Mouse (Mus musculus): ENCODE results near the gene Mvb12a.

Gene Mvb12a

DNA sequence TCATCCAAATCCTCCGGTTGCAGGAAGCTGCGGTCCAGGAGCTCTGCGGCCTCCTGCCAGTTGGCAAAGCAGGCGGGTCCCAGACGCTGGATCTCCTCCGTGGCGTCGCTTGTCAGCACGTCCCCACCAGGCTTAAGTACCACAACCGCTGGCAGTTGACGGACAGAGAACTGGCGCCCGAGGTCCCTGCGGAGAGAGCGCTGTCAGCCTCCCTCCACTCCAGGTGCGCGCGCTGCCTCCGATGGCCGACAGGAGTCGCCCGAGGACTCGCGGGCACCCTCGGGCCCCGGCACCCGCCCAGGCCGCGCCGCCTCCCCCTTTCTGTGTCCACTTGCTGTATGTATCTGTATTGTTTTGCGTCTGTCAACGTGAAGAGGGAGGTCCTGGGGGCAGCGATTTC, 20.0 kb downstream of the Mvb12a start:
- Histone ChIP-seq H3K4me3 (replicated peaks; ENCODE audit: low read length) (peak overlapping the region; percentile 76), H3K4me1 (replicated peaks; ENCODE audit: low read depth, low read length) (peaks cover 49% of the 10 kb centered on the region), H3K9me3 (ENCODE audit: low read length) (peaks cover 7% of the 10 kb centered on the region), H3K36me3 (ENCODE audit: insufficient read depth, low read length) (no peaks in the 10 kb centered on the region), H3K27me3 (ENCODE audit: insufficient read depth, low read length) (peaks cover 72% of the 10 kb centered on the region)
- TF ChIP-seq CTCF (conservative IDR thresholded peaks at IDR 0.05; ENCODE audit: low read length): no peak
- no peak for TF ChIP-seq NANOG (IDR thresholded peaks at IDR 0.05; ENCODE audit: borderline replicate concordance, low read length)

DNA sequence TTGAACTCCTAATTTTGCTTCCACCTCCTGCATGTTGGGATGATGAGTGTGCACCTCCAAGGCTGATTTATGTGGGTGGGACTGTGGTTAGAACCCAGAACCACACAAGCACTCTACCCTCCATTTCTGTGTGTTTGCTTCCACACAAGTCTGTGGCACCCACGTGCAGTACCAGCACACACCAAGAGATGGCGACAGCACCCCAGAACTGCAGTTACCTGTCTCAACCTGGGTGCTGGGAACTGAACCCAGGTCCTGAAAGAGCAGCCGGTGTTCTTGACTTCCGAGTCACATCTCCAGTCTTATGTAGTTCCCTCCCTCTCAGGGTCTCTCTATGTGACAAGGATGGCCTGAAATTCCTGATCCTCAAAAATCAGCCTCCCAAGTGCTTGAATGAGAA, 21.3 kb downstream of the Mvb12a start:
- TF ChIP-seq POU5F1 (IDR thresholded peaks at IDR 0.05; ENCODE audit: borderline replicate concordance, low read length) (no peak), CTCF (conservative IDR thresholded peaks at IDR 0.05; ENCODE audit: low read length) (peak; percentile 64)
- Histone ChIP-seq H3K4me3 (replicated peaks; ENCODE audit: low read length) (no peak overlapping the region), H3K36me3 (ENCODE audit: insufficient read depth, low read length) (no peaks in the 10 kb centered on the region), H3K27me3 (ENCODE audit: insufficient read depth, low read length) (peaks cover 67% of the 10 kb centered on the region), H3K4me1 (replicated peaks; ENCODE audit: low read depth, low read length) (peaks cover 56% of the 10 kb centered on the region), H3K9me3 (ENCODE audit: low read length) (peaks cover 7% of the 10 kb centered on the region)

DNA sequence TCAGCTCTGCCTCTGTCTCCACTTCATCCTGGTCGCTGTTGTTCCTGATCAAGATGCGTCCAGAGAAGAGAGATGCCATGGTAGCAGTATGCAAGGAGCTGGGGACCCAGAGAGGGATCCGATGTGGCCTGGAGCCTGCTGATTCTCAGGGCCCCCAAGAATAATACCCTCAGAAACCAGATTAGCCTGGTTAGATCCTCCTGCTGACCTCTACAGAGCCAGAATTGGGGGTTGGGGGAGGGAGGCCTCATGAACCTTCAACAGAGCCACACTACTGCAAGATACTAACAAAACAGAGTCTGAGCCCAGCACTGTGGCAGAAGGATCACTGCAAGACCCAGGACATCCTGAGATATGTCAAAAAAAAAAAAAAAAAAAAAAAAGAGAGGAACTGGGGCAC, 23.8 kb downstream of the Mvb12a start, which contains the start of gene Nxnl1:
Gene Nxnl1 (minus strand): TSS at position 101 of the 400 bp plus-strand sequence.
- no peak for TF ChIP-seq NANOG (IDR thresholded peaks at IDR 0.05; ENCODE audit: borderline replicate concordance, low read length)
- TF ChIP-seq POU5F1 (IDR thresholded peaks at IDR 0.05; ENCODE audit: borderline replicate concordance, low read length): no peak
- TF ChIP-seq CTCF (conservative IDR thresholded peaks at IDR 0.05; ENCODE audit: low read length): no peak
- H3K36me3 ChIP-seq (ENCODE audit: insufficient read depth, low read length): no peaks in the 10 kb centered on the region
- peaks cover 56% of the 10 kb centered on the region for H3K27me3 ChIP-seq (ENCODE audit: insufficient read depth, low read length)
- H3K9me3 ChIP-seq (ENCODE audit: low read length): peaks cover 7% of the 10 kb centered on the region
- H3K4me3 ChIP-seq (replicated peaks; ENCODE audit: low read length): peak within 1 kb of the TSS; percentile 60
- peaks cover 58% of the 10 kb centered on the region for H3K4me1 ChIP-seq (replicated peaks; ENCODE audit: low read depth, low read length)

DNA sequence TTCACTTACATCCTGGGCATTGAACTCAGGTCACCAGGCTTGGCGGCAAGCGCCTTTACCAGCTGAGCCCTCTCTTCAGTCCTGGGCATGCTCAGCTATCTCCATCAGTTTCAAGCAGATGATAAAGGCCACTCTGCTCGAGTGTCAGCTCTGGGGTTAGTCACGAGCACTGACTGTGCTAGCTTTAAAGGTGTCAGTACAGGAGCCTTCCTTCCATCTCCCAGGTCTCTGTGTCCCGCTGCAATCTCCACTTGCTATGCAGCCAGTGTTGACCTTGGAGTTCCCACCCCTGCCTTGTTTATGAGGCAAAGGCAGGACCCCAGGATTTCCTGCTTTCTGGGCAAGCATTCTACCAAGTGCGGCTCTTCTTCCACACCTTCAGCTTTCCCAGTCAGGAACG, 24.9 kb downstream of the Mvb12a start:
- Histone ChIP-seq H3K4me3 (replicated peaks; ENCODE audit: low read length) (no peak overlapping the region), H3K4me1 (replicated peaks; ENCODE audit: low read depth, low read length) (peaks cover 58% of the 10 kb centered on the region), H3K9me3 (ENCODE audit: low read length) (peaks cover 7% of the 10 kb centered on the region), H3K27me3 (ENCODE audit: insufficient read depth, low read length) (peaks cover 46% of the 10 kb centered on the region), H3K36me3 (ENCODE audit: insufficient read depth, low read length) (no peaks in the 10 kb centered on the region)
- no peak for TF ChIP-seq CTCF (conservative IDR thresholded peaks at IDR 0.05; ENCODE audit: low read length)
- TF ChIP-seq NANOG (IDR thresholded peaks at IDR 0.05; ENCODE audit: borderline replicate concordance, low read length): no peak
- no peak for TF ChIP-seq POU5F1 (IDR thresholded peaks at IDR 0.05; ENCODE audit: borderline replicate concordance, low read length)

DNA sequence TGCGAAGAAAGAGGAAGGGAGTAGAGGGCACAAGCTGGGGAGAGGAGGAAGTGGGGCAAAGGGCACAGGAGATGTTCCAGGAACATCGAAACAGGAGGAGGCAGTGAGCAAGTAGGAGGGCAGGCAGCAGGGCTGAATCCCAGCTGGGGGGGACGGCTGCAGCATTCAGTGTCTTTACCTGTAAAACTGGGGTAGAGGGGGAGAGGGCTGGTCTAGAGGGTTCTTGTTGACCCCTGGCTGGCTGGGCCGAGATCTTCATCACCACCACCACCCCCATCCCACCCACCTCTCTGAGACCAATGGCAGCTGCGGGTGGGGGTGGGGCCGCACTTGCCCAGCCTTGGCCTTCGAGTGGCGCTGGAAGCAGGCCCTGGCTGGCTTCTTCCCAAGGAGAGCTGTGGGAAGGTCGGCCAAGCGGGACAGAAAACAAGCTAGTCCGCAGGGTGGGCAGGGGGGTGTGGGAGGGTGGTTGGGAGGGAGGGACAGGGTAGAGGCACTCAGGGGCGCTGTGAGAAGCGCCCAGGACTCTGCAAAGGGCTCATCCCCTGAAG, 25.7 kb downstream of the Mvb12a start, which contains the start of gene Slc27a1:
Gene Slc27a1 (plus strand): TSS at position 496 of the 551 bp plus-strand sequence.
- Histone ChIP-seq H3K36me3 (ENCODE audit: insufficient read depth, low read length) (no peaks in the 10 kb centered on the region), H3K4me1 (replicated peaks; ENCODE audit: low read depth, low read length) (peaks cover 53% of the 10 kb centered on the region), H3K9me3 (ENCODE audit: low read length) (peaks cover 7% of the 10 kb centered on the region), H3K4me3 (replicated peaks; ENCODE audit: low read length) (peak within 1 kb of the TSS; percentile 92), H3K27me3 (ENCODE audit: insufficient read depth, low read length) (peaks cover 39% of the 10 kb centered on the region)
- TF ChIP-seq POU5F1 (IDR thresholded peaks at IDR 0.05; ENCODE audit: borderline replicate concordance, low read length) (no peak), NANOG (IDR thresholded peaks at IDR 0.05; ENCODE audit: borderline replicate concordance, low read length) (no peak), CTCF (conservative IDR thresholded peaks at IDR 0.05; ENCODE audit: low read length) (no peak)

DNA sequence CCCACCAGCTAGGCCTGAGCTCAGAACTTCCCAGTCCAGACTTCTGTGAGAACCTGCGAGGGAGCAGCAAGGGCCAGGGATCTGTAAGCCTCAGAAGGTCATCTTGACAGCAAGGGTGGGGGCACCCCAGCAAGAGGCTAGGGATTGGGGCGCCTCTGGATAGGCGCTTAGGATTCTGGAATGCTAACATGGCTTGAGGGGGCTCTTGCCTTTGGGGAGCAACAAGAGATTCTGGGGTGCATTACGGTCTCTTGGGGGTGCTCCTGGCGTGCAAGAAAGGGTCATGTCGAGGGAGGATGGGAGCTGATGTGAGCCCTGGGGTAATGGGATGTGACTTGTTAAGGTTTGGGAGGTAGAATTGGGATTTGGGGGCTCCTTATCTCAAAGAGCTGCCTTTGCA, 26.2 kb downstream of the Mvb12a start:
- Histone ChIP-seq H3K36me3 (ENCODE audit: insufficient read depth, low read length) (no peaks in the 10 kb centered on the region), H3K9me3 (ENCODE audit: low read length) (peaks cover 5% of the 10 kb centered on the region), H3K4me1 (replicated peaks; ENCODE audit: low read depth, low read length) (peaks cover 53% of the 10 kb centered on the region), H3K4me3 (replicated peaks; ENCODE audit: low read length) (peak overlapping the region; percentile 92), H3K27me3 (ENCODE audit: insufficient read depth, low read length) (peaks cover 35% of the 10 kb centered on the region)
- no peak for TF ChIP-seq CTCF (conservative IDR thresholded peaks at IDR 0.05; ENCODE audit: low read length)
- no peak for TF ChIP-seq NANOG (IDR thresholded peaks at IDR 0.05; ENCODE audit: borderline replicate concordance, low read length)

DNA sequence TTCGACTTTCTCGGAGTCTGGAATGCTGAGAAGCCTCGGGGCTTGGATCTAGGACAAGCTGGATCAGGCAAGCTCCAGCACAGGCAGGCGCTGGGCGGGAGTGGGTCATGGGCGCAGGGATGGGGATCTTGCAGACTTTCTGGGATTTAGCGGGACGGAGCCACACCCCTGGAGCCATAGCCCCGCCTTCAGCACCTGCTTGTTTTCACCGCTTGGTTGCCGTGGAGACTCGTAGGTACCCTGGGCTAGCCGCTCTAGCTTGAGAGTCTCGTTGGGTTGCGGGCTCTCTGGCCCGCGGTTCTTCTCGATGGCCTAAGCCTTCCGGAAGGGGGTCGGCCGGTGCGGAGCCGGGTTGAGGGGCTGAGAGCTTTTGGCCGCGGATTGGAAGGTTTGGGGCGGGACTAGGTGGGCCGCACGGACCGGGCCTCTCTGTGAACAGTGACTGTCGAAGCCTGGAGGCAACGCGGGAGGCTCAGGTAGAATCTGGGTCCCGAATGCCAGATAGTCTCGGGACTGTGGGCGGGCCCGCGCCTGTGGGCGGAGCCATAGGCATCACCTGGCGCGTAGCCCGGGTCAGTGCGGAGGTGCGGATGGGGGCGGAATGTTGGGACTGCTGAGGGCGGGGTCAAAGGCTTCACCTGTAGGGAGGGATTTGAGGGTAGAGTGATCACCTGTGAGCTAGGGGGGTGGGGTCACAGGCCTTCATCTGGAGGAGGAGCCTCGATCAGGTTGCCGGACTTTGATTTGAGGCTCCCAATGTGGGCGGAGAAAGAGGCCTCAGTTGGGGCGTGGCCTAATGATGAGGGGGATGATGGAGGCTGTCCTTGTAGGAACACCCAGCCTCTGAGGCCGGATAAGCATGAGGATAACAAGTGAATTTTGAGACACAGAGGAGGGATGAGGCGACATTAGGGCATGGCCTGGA, 26.9 kb downstream of the Mvb12a start:
- Histone ChIP-seq H3K36me3 (ENCODE audit: insufficient read depth, low read length) (no peaks in the 10 kb centered on the region), H3K9me3 (ENCODE audit: low read length) (no peaks in the 10 kb centered on the region), H3K27me3 (ENCODE audit: insufficient read depth, low read length) (peaks cover 28% of the 10 kb centered on the region), H3K4me3 (replicated peaks; ENCODE audit: low read length) (peak overlapping the region; percentile 92), H3K4me1 (replicated peaks; ENCODE audit: low read depth, low read length) (peaks cover 59% of the 10 kb centered on the region)
- no peak for TF ChIP-seq NANOG (IDR thresholded peaks at IDR 0.05; ENCODE audit: borderline replicate concordance, low read length)
- TF ChIP-seq POU5F1 (IDR thresholded peaks at IDR 0.05; ENCODE audit: borderline replicate concordance, low read length): no peak
- TF ChIP-seq CTCF (conservative IDR thresholded peaks at IDR 0.05; ENCODE audit: low read length): no peak

DNA sequence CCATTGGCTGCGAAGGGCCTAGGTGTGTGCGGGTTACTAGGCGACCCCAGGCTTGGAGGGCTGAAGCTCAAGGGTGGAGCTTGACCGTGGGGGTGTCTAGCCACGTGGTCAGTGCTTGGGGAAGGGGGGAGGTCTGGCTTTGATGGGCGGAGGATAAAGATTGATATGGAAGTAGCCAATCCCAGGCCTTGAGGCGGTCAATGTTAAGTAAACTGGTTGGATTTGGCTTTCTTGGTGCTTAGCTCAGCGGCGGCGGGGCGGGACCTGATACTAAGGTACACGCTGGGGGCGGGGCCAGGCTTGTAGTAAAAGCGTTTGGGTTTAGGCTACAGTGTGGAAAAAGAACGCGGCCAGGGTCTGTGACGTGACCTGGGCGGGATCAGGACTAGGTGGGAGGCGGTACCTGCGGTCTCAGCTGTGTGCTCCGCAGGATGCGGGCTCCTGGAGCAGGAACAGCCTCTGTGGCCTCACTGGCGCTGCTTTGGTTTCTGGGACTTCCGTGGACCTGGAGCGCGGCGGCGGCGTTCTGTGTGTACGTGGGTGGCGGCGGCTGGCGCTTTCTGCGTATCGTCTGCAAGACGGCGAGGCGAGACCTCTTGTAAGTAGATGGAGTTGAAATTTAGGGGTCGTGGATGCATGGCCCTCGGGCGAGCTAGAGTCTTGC, 27.7 kb downstream of the Mvb12a start:
- H3K36me3 ChIP-seq (ENCODE audit: insufficient read depth, low read length): no peaks in the 10 kb centered on the region
- TF ChIP-seq CTCF (conservative IDR thresholded peaks at IDR 0.05; ENCODE audit: low read length) (no peak), NANOG (IDR thresholded peaks at IDR 0.05; ENCODE audit: borderline replicate concordance, low read length) (no peak), POU5F1 (IDR thresholded peaks at IDR 0.05; ENCODE audit: borderline replicate concordance, low read length) (no peak)

More for the DNA sequence above, 27.7 kb downstream of the Mvb12a start:
- Histone ChIP-seq H3K9me3 (ENCODE audit: low read length) (no peaks in the 10 kb centered on the region), H3K4me1 (replicated peaks; ENCODE audit: low read depth, low read length) (peaks cover 60% of the 10 kb centered on the region), H3K27me3 (ENCODE audit: insufficient read depth, low read length) (peaks cover 23% of the 10 kb centered on the region), H3K4me3 (replicated peaks; ENCODE audit: low read length) (peak overlapping the region; percentile 92)

Data from E14TG2a.4 (cell line).